11 mouse cellular contexts compared by ENCODE assay signal in genomic region chr8:35228449-35228848, GRCm38 (mm10).
DNase-seq lines count a peak whose midpoint lies in the region; ATAC-seq and TF ChIP-seq lines count a peak whose summit lies in the region.
"Had no signal": no experiment of that assay in that cellular context is flagged by ENCODE, and none has a peak within 500 bp of the region (broad histone marks: within the 10 kb centered on the region; RNA-seq: fewer than 3 reads in every experiment).

No protein-coding gene starts in this region.

- DNase-seq in heart, adult 2 months, result no peak
- no peak for DNase-seq in heart, postnatal 4 days
- DNase-seq in midbrain, postnatal 0 days (ENCODE audit: low spot score), result no peak
- DNase-seq in liver, postnatal 0 days, result peak; percentile 32
- peak; percentile 45 to 63 for DNase-seq in thymus, postnatal 36 days
- no peak for DNase-seq in urinary bladder, postnatal 25 days (ENCODE audit: low spot score)
- DNase-seq in cerebellum, adult 11-12 months, result no peak
- DNase-seq: cerebellum, adult 9-11 months had no signal

- no peak overlapping the region for H3K27ac ChIP-seq in heart, adult 2 months
- no peak overlapping the region for H3K27ac ChIP-seq in midbrain, postnatal 0 days (ENCODE audit: low read depth, low read length)
- no peak overlapping the region for H3K27ac ChIP-seq in midbrain, embryonic 15.5 days
- no peak overlapping the region for H3K27ac ChIP-seq in liver, postnatal 0 days (ENCODE audit: low read depth)
- H3K27ac ChIP-seq: embryonic facial prominence, embryonic 15.5 days had no signal

- no peaks in the 10 kb centered on the region for H3K27me3 ChIP-seq in heart, adult 2 months (ENCODE audit: control insufficient read depth, insufficient read depth, low read length)
- no peaks in the 10 kb centered on the region for H3K27me3 ChIP-seq in midbrain, postnatal 0 days (ENCODE audit: insufficient read depth, low read length)
- H3K27me3 ChIP-seq in midbrain, embryonic 15.5 days (replicated peaks), result no peaks in the 10 kb centered on the region
- no peaks in the 10 kb centered on the region for H3K27me3 ChIP-seq in liver, postnatal 0 days (ENCODE audit: insufficient read depth, low read length)

- no peak for TF ChIP-seq POLR2A in heart, adult 2 months (IDR thresholded peaks at IDR 0.05; ENCODE audit: insufficient read depth, low read depth, low read length)

- WGBS in heart, adult 2 months, result 81% methylated on average over 7 of the region's 7 CpGs
- 80% methylated on average over 7 of the region's 7 CpGs for WGBS in midbrain, postnatal 0 days
- 80% methylated on average over 7 of the region's 7 CpGs for WGBS in midbrain, embryonic 15.5 days
- WGBS in liver, postnatal 0 days (ENCODE audit: insufficient replicate concordance), result 75% methylated on average over 7 of the region's 7 CpGs

- TF ChIP-seq EP300 in heart, adult 2 months (IDR thresholded peaks at IDR 0.05; ENCODE audit: insufficient read depth, low read depth, low read length), result no peak
- no peak for TF ChIP-seq EP300 in liver, postnatal 0 days (IDR thresholded peaks at IDR 0.05; ENCODE audit: low read depth)

- ATAC-seq in midbrain, postnatal 0 days (ENCODE audit: low FRiP score), result no peak
- ATAC-seq in midbrain, embryonic 15.5 days (replicated peaks), result no peak
- ATAC-seq in liver, postnatal 0 days, result no peak

- H3K36me3 ChIP-seq in heart, adult 2 months (ENCODE audit: control insufficient read depth, insufficient read depth, low read length), result no peaks in the 10 kb centered on the region
- no peaks in the 10 kb centered on the region for H3K36me3 ChIP-seq in midbrain, postnatal 0 days (ENCODE audit: insufficient read depth, low read length)
- no peaks in the 10 kb centered on the region for H3K36me3 ChIP-seq in midbrain, embryonic 15.5 days (replicated peaks)
- H3K36me3 ChIP-seq in liver, postnatal 0 days (replicated peaks; ENCODE audit: insufficient read depth, low read length), result no peaks in the 10 kb centered on the region
- H3K36me3 ChIP-seq: embryonic facial prominence, embryonic 15.5 days had no signal

- peaks cover 1% of the 10 kb centered on the region for H3K4me1 ChIP-seq in heart, adult 2 months (ENCODE audit: control insufficient read depth, insufficient read depth, low read length)
- no peaks in the 10 kb centered on the region for H3K4me1 ChIP-seq in midbrain, postnatal 0 days (ENCODE audit: insufficient read depth, low read length)
- H3K4me1 ChIP-seq in midbrain, embryonic 15.5 days, result no peaks in the 10 kb centered on the region
- no peaks in the 10 kb centered on the region for H3K4me1 ChIP-seq in liver, postnatal 0 days (ENCODE audit: insufficient read depth)

- intact Hi-C loops in heart, adult 2 months (cut with DNase I), result no loop called here

- no peaks in the 10 kb centered on the region for H3K79me2 ChIP-seq in heart, adult 2 months (replicated peaks; ENCODE audit: control insufficient read depth, insufficient read depth, low read length)

- H3K9ac ChIP-seq in heart, adult 2 months (ENCODE audit: low read depth, low read length), result no peak overlapping the region
- no peak overlapping the region for H3K9ac ChIP-seq in midbrain, postnatal 0 days (replicated peaks; ENCODE audit: low read length, poor library complexity, severe bottlenecking)
- H3K9ac ChIP-seq in midbrain, embryonic 15.5 days, result no peak overlapping the region
- no peak overlapping the region for H3K9ac ChIP-seq in liver, postnatal 0 days (replicated peaks)
- H3K9ac ChIP-seq: embryonic facial prominence, embryonic 15.5 days had no signal

- no peak overlapping the region for H3K4me3 ChIP-seq in heart, adult 2 months
- H3K4me3 ChIP-seq in midbrain, postnatal 0 days (ENCODE audit: low read depth, low read length), result no peak overlapping the region
- no peak overlapping the region for H3K4me3 ChIP-seq in midbrain, embryonic 15.5 days
- H3K4me3 ChIP-seq in liver, postnatal 0 days (ENCODE audit: low read depth, low read length), result no peak overlapping the region
- H3K4me3 ChIP-seq: embryonic facial prominence, embryonic 15.5 days had no signal

- no peaks in the 10 kb centered on the region for H3K9me3 ChIP-seq in midbrain, postnatal 0 days (ENCODE audit: low read length)
- no peaks in the 10 kb centered on the region for H3K9me3 ChIP-seq in midbrain, embryonic 15.5 days
- no peaks in the 10 kb centered on the region for H3K9me3 ChIP-seq in liver, postnatal 0 days (ENCODE audit: low read length)
- H3K9me3 ChIP-seq: embryonic facial prominence, embryonic 15.5 days had no signal

- TF ChIP-seq CTCF in heart, adult 2 months (IDR thresholded peaks at IDR 0.05), result peak; percentile 57
- TF ChIP-seq CTCF in midbrain, postnatal 0 days (IDR thresholded peaks at IDR 0.05), result peak; percentile 28
- TF ChIP-seq CTCF in liver, postnatal 0 days (IDR thresholded peaks at IDR 0.05; ENCODE audit: low read depth), result peak; percentile 58

- H3K4me2 ChIP-seq in midbrain, postnatal 0 days (ENCODE audit: low read depth, low read length, poor library complexity, severe bottlenecking), result no peak overlapping the region
- H3K4me2 ChIP-seq in midbrain, embryonic 15.5 days, result no peak overlapping the region
- no peak overlapping the region for H3K4me2 ChIP-seq in liver, postnatal 0 days (ENCODE audit: low read depth, low read length)
- H3K4me2 ChIP-seq: embryonic facial prominence, embryonic 15.5 days; heart, embryonic 11.5 days had no signal

Comparison
In these comparisons a context has a peak if more than half of its experiments do, and no peak if none do; other contexts are left out.
1. DNase-seq: peak in liver, postnatal 0 days (single experiment) and thymus, postnatal 36 days (2 of 2); none in heart, adult 2 months (0 of 2), heart, postnatal 4 days (single experiment), midbrain, postnatal 0 days (single experiment), urinary bladder, postnatal 25 days (single experiment) and cerebellum, adult 11-12 months (single experiment).
2. Peak in every context shown above with its lines, with median percentiles within 50 percentile points of each other: CTCF ChIP-seq.